Mouse (Mus musculus): Measurements from ENCODE around the gene Naa35.

Naa35 gene

GRCm38 (mm10) chr13:59671521-59671920 lies 86.5 kb downstream of the Naa35 start:
- DNase-seq (ENCODE audit: low read depth, low spot score): no peak

- no peak for DNase-seq (ENCODE audit: low read depth, low spot score)
Observed at GRCm38 (mm10) chr13:59672248-59672647, 87.2 kb downstream of the Naa35 start.

DNA sequence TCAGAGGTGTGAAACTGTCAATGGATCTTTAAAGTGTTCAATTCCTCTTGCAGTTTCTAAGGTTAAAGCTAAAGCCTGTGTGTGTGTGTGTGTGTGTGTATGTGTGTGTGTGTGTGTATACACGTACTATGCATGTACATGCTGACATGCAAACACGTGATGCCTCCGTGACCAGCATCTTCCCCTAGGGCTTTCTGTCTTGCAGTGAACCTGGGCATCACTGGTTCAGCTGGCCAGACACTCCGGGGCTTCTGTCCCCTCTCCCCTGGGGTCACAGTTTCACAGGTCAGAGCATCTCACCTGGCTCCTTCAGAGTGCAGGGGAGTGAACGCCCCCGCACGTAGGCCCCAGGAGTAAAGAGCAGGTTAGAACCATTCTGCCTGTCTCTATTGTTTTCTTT lies 88.5 kb downstream of the Naa35 start:
- no peak for DNase-seq (ENCODE audit: low read depth, low spot score)

DNA sequence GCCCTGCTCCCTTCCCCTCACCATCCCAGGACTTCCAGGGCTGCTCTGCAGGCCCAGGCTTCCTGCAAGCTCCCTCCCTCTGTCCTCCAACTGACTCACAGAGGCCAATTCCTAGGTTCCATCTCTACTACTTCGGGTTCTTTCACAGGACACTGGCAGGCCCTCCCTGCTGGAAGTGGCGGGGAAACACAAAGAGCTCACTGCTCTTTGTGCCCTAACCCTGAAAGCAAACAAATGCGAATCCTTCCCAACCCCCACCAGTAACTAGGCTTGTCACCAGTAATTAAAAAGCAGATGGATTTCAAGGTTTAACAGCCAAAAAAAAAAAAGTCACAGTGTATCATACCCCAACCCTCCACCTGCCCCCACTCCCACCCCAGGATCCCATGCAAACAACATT lies 89.2 kb downstream of the Naa35 start:
- DNase-seq (ENCODE audit: low read depth, low spot score): no peak

DNA sequence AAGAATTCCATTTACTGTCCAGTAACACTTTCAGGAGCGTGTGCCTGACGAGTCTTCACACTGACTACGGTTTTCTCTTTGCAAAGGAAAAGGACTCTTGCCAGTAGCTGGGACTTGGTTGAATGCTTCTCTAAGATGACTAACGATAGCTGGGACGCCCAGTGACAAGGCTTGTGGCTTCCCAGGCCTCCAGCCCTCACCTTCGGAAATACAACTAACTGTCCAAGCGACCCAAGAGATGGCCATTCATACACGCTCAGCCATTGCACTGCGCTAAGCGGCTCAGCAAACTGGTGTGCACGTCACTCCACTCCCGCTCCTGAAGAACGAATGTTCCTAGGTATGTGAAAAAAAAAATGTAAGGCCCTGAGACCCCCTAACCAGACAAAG lies 89.7 kb downstream of the Naa35 start:
- no peak for DNase-seq (ENCODE audit: low read depth, low spot score)

DNA sequence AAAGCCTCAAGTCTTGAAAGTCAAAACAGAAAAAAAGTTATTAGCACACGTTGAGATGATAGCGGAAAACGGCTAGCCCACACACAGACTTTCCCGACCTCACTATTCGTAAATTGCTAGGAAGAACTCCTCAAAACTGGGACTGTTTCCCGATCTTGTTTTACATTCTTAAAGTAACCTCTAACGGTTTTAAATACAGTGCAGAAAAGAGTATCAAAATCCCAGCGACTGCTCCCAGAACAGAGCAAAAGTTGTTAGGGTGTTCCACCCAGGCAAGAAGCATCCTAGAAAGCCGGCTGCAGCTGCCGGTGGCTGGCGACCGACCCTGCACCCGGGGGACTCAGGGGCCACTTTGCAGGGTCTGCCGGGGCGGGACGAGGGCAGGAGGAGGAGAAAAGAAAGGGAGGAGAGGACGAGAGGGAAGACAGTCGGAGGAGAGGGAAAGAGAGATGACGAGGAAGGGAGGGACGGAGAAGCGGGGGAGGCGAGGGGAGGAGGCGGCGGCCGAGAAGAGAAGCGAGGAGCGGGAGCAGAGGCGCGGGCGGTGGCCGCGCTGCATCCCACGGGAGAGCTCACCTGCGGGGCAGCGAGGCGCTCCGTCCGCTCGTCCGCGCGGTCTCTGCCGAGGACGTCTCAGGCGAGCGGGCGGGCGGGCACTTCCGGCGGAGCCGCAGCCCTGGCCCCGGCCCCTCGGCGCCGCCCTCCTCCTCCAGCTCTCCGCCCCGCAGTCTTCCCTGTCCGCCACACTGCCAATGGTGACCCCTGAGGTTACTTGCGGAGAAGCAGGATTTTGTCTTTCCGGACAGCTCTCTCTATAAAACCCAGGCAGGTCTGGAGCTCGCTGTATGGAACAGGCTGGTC lies 90.3 kb downstream of the Naa35 start, which contains the start of gene Golm1:
Golm1 (minus strand) TSS at position 661 of the 861 bp plus-strand sequence.
- no peak for DNase-seq (ENCODE audit: low read depth, low spot score)

DNA sequence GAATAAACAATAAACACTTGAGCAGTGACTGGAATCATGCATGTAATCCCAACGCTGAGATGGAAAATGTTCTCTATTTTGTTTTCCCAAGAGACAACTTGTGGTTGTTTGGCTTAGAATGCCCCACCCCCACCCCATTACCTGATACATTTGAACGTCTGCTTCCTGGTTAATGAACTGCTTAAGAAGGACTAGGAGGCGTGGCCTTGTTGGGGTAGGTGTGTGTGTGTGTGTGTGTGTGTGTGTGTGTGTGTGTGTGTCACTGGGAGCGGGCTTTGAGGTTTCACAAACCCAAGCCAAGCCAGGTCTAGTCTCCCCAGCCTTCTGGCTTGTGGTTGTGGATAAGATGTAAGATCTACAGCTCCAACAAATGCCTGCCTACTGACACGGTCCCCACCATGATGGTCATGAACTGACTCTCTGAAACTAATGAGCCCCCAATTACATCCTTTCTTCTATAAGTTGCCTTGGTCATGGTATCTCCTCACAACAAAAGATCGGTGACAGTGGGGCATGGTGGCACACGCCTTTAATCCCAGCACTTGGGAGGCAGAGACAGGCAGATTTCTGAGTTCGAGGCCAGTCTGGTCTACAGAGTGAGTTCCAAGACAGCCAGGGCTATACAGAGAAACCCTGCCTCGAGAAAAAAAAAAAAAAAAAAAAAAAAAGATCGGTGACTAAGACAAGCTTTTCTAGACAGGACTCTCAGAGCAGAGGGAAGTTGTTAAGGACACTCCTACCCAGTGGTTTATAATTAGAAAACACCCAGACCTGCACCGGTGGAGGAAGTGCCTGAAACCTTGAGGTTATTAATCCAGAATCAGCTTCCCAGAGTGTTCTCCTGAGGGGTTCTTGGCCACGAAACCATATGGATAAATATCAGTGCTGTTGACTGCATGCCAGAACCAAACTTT lies 91.5 kb downstream of the Naa35 start:
- DNase-seq (ENCODE audit: low read depth, low spot score): no peak

DNA sequence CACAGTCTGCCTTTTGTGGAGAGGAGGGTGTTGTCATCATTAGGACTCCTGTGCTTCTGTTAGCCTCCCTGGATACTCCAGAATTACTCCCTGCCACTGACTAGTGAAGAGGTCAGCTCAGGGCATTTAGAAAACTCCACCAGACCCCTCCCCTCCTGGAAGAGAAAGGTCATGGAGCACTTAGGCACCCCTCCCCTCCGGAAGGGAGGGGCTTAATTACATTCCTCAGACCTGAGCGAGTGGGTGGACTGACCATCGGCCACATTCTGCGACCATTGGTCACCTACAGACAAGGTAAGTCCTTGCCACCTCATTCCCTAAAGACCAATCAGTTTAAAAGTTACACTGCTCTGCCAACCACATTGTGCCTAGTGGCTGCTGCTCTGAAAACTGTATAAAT lies 94.2 kb downstream of the Naa35 start:
- DNase-seq (ENCODE audit: low read depth, low spot score): no peak

- DNase-seq (ENCODE audit: low read depth, low spot score): no peak
Observed at GRCm38 (mm10) chr13:59679908-59680307, 94.8 kb downstream of the Naa35 start.

GRCm38 (mm10) chr13:59682629-59683028 lies 97.6 kb downstream of the Naa35 start:
- DNase-seq (ENCODE audit: low read depth, low spot score): no peak

DNA sequence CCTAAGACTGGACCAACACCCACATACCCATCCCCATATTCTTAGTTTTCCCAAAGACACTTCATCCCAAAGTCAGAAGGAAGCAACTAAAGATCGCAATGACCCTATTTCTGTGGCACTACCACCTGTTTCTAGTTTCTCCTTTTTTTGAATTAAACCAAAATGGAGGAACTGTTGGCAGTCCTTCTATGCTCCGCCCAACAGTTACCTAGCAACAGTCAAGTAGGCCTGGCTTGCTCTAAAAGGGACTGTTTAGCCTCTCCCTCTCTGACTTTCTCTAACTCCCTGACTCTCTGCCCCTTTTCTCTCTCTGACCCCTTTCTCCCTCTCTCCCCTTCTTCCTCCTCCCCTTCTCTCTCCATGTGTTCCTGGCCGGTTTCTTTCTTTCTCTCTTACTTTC lies 100.2 kb downstream of the Naa35 start:
- DNase-seq (ENCODE audit: low read depth, low spot score): no peak
